Comparison of ENCODE assay signal across 8 mouse cellular contexts in the genomic region with DNA sequence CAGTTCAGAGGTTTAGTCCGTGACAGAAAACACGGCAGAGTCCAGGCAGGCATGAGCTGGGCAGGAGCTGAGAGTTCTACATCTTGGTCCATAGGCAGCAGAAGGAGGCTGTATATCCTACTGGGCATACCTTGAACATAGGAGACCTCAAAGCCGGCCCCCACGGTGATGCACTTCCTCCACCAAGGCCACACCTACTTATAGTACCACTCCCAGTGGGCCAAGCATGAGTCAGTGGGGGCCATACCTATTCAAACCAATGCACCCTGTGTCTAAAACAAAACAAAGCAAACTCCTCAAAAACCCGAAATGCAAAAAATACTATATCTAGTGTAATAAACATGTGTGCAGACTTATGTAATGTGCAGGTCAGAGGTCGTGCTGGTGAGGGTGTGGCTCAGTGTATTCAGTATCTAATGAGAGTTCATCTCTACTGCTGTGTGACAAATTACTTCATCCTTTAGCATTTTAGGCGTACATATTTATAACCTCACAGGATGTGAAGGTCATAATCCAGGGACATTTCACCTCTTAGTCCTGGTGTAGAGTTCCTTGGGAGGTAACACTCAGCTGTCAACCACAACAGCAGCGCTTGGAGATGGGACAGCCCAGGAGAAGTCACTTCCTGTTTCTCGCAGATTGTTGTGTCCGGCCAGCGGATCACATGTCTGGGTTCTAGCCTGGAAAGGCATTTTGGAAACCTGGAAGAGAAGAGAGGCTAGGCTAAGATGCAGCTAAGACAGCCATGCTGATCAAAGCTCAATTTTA. TPM values are rescaled to one million over a fixed set of nuclear protein-coding genes. Genes with fewer than 3 reads are reported as not detected.
DNase-seq lines count a peak whose midpoint lies in the region; ATAC-seq lines count a peak whose summit lies in the region.

No protein-coding gene starts in this region.

- 78% methylated on average over 11 of the region's 11 CpGs for WGBS in limb, embryonic 11.5 days
- WGBS in limb, embryonic 10.5 days, result 76% methylated on average over 11 of the region's 11 CpGs
- WGBS in embryonic facial prominence, embryonic 13.5 days, result 65% methylated on average over 11 of the region's 11 CpGs
- WGBS in hindbrain, embryonic 16.5 days, result 80% methylated on average over 11 of the region's 11 CpGs
- WGBS in neural tube, embryonic 13.5 days, result 77% methylated on average over 11 of the region's 11 CpGs

- H3K9me3 ChIP-seq in limb, embryonic 11.5 days (ENCODE audit: control insufficient read depth, low read length), result no peaks in the 10 kb centered on the region
- no peaks in the 10 kb centered on the region for H3K9me3 ChIP-seq in limb, embryonic 10.5 days (replicated peaks)
- H3K9me3 ChIP-seq in embryonic facial prominence, embryonic 13.5 days, result no peaks in the 10 kb centered on the region
- H3K9me3 ChIP-seq in hindbrain, embryonic 16.5 days (ENCODE audit: control insufficient read depth, low read length), result no peaks in the 10 kb centered on the region
- H3K9me3 ChIP-seq in neural tube, embryonic 13.5 days, result no peaks in the 10 kb centered on the region

- H3K4me3 ChIP-seq in limb, embryonic 11.5 days (ENCODE audit: low read depth, low read length), result no peak overlapping the region
- no peak overlapping the region for H3K4me3 ChIP-seq in limb, embryonic 10.5 days
- H3K4me3 ChIP-seq in embryonic facial prominence, embryonic 13.5 days, result no peak overlapping the region
- H3K4me3 ChIP-seq in hindbrain, embryonic 16.5 days (ENCODE audit: low read length), result no peak overlapping the region
- H3K4me3 ChIP-seq in neural tube, embryonic 13.5 days, result no peak overlapping the region

- no peak for DNase-seq in limb, embryonic 11.5 days (ENCODE audit: low spot score)
- DNase-seq in limb, embryonic 10.5 days (ENCODE audit: low spot score), result no peak
- DNase-seq in urinary bladder, postnatal 25 days (ENCODE audit: low spot score), result no peak
- DNase-seq in gastrocnemius, postnatal 36 days, result no peak
- no peak for DNase-seq in layer of hippocampus, adult 9-11 months

- 0 out of 2 replicates have a peak, but pooled peaks have one; percentile 31 for ATAC-seq in limb, embryonic 11.5 days (ENCODE audit: insufficient number of reproducible peaks, low FRiP score, low TSS enrichment, low read depth)
- no peak for ATAC-seq in embryonic facial prominence, embryonic 13.5 days (ENCODE audit: insufficient number of reproducible peaks, insufficient read depth, low FRiP score, low TSS enrichment, low read depth)
- peak; percentile 43 for ATAC-seq in hindbrain, embryonic 16.5 days
- 0 out of 2 replicates have a peak, but pooled peaks have one; percentile 5 for ATAC-seq in neural tube, embryonic 13.5 days (ENCODE audit: low read depth)

- no peaks in the 10 kb centered on the region for H3K27me3 ChIP-seq in limb, embryonic 11.5 days (ENCODE audit: control insufficient read depth, insufficient read depth, low read length)
- no peaks in the 10 kb centered on the region for H3K27me3 ChIP-seq in limb, embryonic 10.5 days (ENCODE audit: low read depth, poor library complexity, severe bottlenecking)
- H3K27me3 ChIP-seq in embryonic facial prominence, embryonic 13.5 days, result no peaks in the 10 kb centered on the region
- no peaks in the 10 kb centered on the region for H3K27me3 ChIP-seq in hindbrain, embryonic 16.5 days (replicated peaks; ENCODE audit: control insufficient read depth, insufficient read depth, low read length)
- no peaks in the 10 kb centered on the region for H3K27me3 ChIP-seq in neural tube, embryonic 13.5 days

- H3K4me1 ChIP-seq in limb, embryonic 11.5 days (ENCODE audit: control insufficient read depth, insufficient read depth, low read length), result no peaks in the 10 kb centered on the region
- peaks cover 8% of the 10 kb centered on the region for H3K4me1 ChIP-seq in limb, embryonic 10.5 days
- peaks cover 9% of the 10 kb centered on the region for H3K4me1 ChIP-seq in embryonic facial prominence, embryonic 13.5 days
- H3K4me1 ChIP-seq in hindbrain, embryonic 16.5 days (ENCODE audit: control insufficient read depth, insufficient read depth, low read depth, low read length), result peaks cover 5% of the 10 kb centered on the region
- peaks cover 7% of the 10 kb centered on the region for H3K4me1 ChIP-seq in neural tube, embryonic 13.5 days (replicated peaks)

- H3K9ac ChIP-seq in limb, embryonic 11.5 days (ENCODE audit: low read length), result no peak overlapping the region
- no peak overlapping the region for H3K9ac ChIP-seq in embryonic facial prominence, embryonic 13.5 days
- H3K9ac ChIP-seq in hindbrain, embryonic 16.5 days (ENCODE audit: low read depth, low read length), result no peak overlapping the region
- no peak overlapping the region for H3K9ac ChIP-seq in neural tube, embryonic 13.5 days

- intact Hi-C loops in gastrocnemius, postnatal 36 days (cut with DNase I), result no loop called here

- H3K4me2 ChIP-seq in limb, embryonic 11.5 days (ENCODE audit: low read depth, severe bottlenecking), result no peak overlapping the region
- peak overlapping the region; percentile 43 for H3K4me2 ChIP-seq in embryonic facial prominence, embryonic 13.5 days
- H3K4me2 ChIP-seq in hindbrain, embryonic 16.5 days (ENCODE audit: low read length), result 0 out of 2 replicates have a peak overlapping the region, but pooled peaks have one; percentile 12
- H3K4me2 ChIP-seq in neural tube, embryonic 13.5 days, result peak overlapping the region; percentile 35

- no peak overlapping the region for H3K27ac ChIP-seq in limb, embryonic 11.5 days (replicated peaks; ENCODE audit: low read depth, low read length)
- H3K27ac ChIP-seq in limb, embryonic 10.5 days, result no peak overlapping the region
- no peak overlapping the region for H3K27ac ChIP-seq in embryonic facial prominence, embryonic 13.5 days
- H3K27ac ChIP-seq in hindbrain, embryonic 16.5 days (ENCODE audit: low read depth, low read length), result no peak overlapping the region
- no peak overlapping the region for H3K27ac ChIP-seq in neural tube, embryonic 13.5 days (replicated peaks)

- H3K36me3 ChIP-seq in limb, embryonic 11.5 days (ENCODE audit: control insufficient read depth, insufficient read depth, low read length), result peaks cover 18% of the 10 kb centered on the region; the same call in 1 of the 2 replicates
- peaks cover 84% of the 10 kb centered on the region for H3K36me3 ChIP-seq in limb, embryonic 10.5 days
- peaks cover 55% of the 10 kb centered on the region for H3K36me3 ChIP-seq in embryonic facial prominence, embryonic 13.5 days
- peaks cover 6% of the 10 kb centered on the region for H3K36me3 ChIP-seq in hindbrain, embryonic 16.5 days (ENCODE audit: control insufficient read depth, insufficient read depth, low read length)
- peaks cover 45% of the 10 kb centered on the region for H3K36me3 ChIP-seq in neural tube, embryonic 13.5 days

RNA-seq across cellular contexts. Expression of a gene that starts 22.7 kb away (rescaled TPM):
- polyA plus RNA-seq in limb, embryonic 11.5 days (2014; fragmentation: Nextera tagmentation; extraction: Ambion mirVana), result 34.5 and 37.2 TPM in 2 replicates
- 29.2 and 30.8 TPM in 2 replicates for polyA plus RNA-seq in limb, embryonic 10.5 days (2016; fragmentation: Nextera tagmentation; extraction: Ambion mirVana)
- polyA plus RNA-seq in embryonic facial prominence, embryonic 13.5 days (2015; fragmentation: Nextera tagmentation; extraction: Ambion mirVana), result 25.0 and 31.1 TPM in 2 replicates
- 27.1 and 31.7 TPM in 2 replicates for polyA plus RNA-seq in hindbrain, embryonic 16.5 days (2015; fragmentation: Nextera tagmentation; extraction: Ambion mirVana)
- 28.4 and 34.4 TPM in 2 replicates for polyA plus RNA-seq in neural tube, embryonic 13.5 days (2015; fragmentation: Nextera tagmentation; extraction: Ambion mirVana)
- total RNA-seq in gastrocnemius, postnatal 36 days (2021), result 10 to 100 TPM; 28.4 to 37.8 TPM

RNA-seq across cellular contexts. Expression of a gene that starts 46.6 kb away (rescaled TPM):
- 2.8 and 3.2 TPM in 2 replicates for polyA plus RNA-seq in limb, embryonic 11.5 days (2014; fragmentation: Nextera tagmentation; extraction: Ambion mirVana)
- polyA plus RNA-seq in limb, embryonic 10.5 days (2016; fragmentation: Nextera tagmentation; extraction: Ambion mirVana), result 1.3 and 2.0 TPM in 2 replicates
- polyA plus RNA-seq in embryonic facial prominence, embryonic 13.5 days (2015; fragmentation: Nextera tagmentation; extraction: Ambion mirVana), result 2.9 and 3.7 TPM in 2 replicates
- polyA plus RNA-seq in hindbrain, embryonic 16.5 days (2015; fragmentation: Nextera tagmentation; extraction: Ambion mirVana), result 3.1 and 3.9 TPM in 2 replicates
- 3.2 and 4.4 TPM in 2 replicates for polyA plus RNA-seq in neural tube, embryonic 13.5 days (2015; fragmentation: Nextera tagmentation; extraction: Ambion mirVana)
- 10 to 100 TPM; 13.8 TPM for total RNA-seq in gastrocnemius, postnatal 36 days (2021)
